Mouse (Mus musculus): ENCODE measurements around the gene Nup93. TPM values are rescaled to one million over a fixed set of nuclear protein-coding genes. Genes with fewer than 3 reads are reported as not detected.

The Nup93 gene
- polyA plus RNA-seq, 1 experiment from 2014 or later = 51.5 TPM

- no peaks in the 10 kb centered on the region for H3K36me3 ChIP-seq
- no peak overlapping the region for H3K4me2 ChIP-seq
- H3K9me3 ChIP-seq (replicated peaks) = no peaks in the 10 kb centered on the region
- no peaks in the 10 kb centered on the region for H3K4me1 ChIP-seq
- no peak overlapping the region for H3K27ac ChIP-seq (replicated peaks)
- peak; percentile 63 for ATAC-seq (ENCODE audit: low FRiP score)
- no peak overlapping the region for H3K9ac ChIP-seq (replicated peaks)
- no peak overlapping the region for H3K4me3 ChIP-seq (replicated peaks)
- 32% methylated on average over 4 of the region's 4 CpGs for WGBS
- no peaks in the 10 kb centered on the region for H3K27me3 ChIP-seq (replicated peaks)
Observed at GRCm38 (mm10) chr8:94330733-94331132, 116.4 kb downstream of the Nup93 start.

DNA sequence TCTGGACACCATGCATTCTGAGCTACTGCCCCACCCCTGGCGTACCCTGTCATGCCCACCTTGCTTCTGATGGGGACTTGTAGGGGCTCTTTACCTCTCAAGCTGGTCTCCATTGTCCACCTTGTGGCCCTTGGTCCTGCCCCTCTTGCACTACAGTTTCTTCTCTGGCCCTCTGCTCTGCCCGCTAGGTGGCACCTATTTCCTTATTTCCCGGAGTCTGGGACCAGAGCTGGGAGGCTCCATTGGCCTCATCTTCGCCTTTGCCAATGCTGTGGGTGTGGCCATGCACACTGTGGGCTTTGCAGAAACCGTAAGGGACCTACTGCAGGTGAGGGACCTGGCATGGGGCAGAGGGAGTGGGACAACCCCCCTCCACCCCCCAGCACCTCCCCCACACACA lies 119.0 kb downstream of the Nup93 start:
- WGBS = 59% methylated on average over 5 of the region's 5 CpGs
- H3K27ac ChIP-seq (replicated peaks) = no peak overlapping the region
- no peaks in the 10 kb centered on the region for H3K9me3 ChIP-seq (replicated peaks)
- no peak overlapping the region for H3K4me2 ChIP-seq
- H3K27me3 ChIP-seq (replicated peaks) = no peaks in the 10 kb centered on the region
- H3K9ac ChIP-seq (replicated peaks) = no peak overlapping the region
- no peaks in the 10 kb centered on the region for H3K36me3 ChIP-seq
- ATAC-seq (ENCODE audit: low FRiP score) = no peak
- H3K4me3 ChIP-seq (replicated peaks) = no peak overlapping the region
- no peaks in the 10 kb centered on the region for H3K4me1 ChIP-seq

- 83% methylated on average over 8 of the region's 8 CpGs for WGBS
- Histone ChIP-seq H3K27me3 (replicated peaks) (no peaks in the 10 kb centered on the region), H3K27ac (replicated peaks) (no peak overlapping the region), H3K9me3 (replicated peaks) (no peaks in the 10 kb centered on the region), H3K36me3 (no peaks in the 10 kb centered on the region), H3K9ac (replicated peaks) (no peak overlapping the region), H3K4me2 (no peak overlapping the region), H3K4me1 (no peaks in the 10 kb centered on the region), H3K4me3 (replicated peaks) (no peak overlapping the region)
- ATAC-seq (ENCODE audit: low FRiP score) = no peak
Observed at GRCm38 (mm10) chr8:94337559-94337958, 123.2 kb downstream of the Nup93 start.

DNA sequence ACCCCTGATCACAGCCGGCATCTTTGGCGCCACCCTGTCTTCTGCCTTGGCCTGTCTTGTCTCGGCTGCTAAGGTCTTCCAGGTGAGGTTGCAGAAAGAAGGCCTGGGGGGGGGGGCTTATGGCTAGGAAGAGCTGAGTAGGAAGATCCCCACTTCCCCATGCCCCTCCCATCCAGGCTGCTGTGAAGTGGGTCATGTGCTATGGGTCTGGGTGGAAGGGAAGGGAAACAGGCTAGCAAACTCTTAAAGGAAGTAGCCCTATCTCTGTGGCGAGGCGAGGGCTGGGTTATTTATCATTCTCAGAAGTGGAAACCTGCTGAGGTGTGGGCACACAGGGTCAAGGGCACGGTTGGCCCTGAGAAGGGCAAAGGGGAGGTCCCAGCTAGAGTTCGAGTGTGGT lies 126.4 kb downstream of the Nup93 start:
- 84% methylated on average over 7 of the region's 7 CpGs for WGBS
- Histone ChIP-seq H3K9me3 (replicated peaks) (no peaks in the 10 kb centered on the region), H3K27ac (replicated peaks) (no peak overlapping the region), H3K4me2 (no peak overlapping the region), H3K9ac (replicated peaks) (no peak overlapping the region), H3K4me3 (replicated peaks) (no peak overlapping the region), H3K36me3 (no peaks in the 10 kb centered on the region), H3K4me1 (no peaks in the 10 kb centered on the region), H3K27me3 (replicated peaks) (no peaks in the 10 kb centered on the region)
- no peak for ATAC-seq (ENCODE audit: low FRiP score)

DNA sequence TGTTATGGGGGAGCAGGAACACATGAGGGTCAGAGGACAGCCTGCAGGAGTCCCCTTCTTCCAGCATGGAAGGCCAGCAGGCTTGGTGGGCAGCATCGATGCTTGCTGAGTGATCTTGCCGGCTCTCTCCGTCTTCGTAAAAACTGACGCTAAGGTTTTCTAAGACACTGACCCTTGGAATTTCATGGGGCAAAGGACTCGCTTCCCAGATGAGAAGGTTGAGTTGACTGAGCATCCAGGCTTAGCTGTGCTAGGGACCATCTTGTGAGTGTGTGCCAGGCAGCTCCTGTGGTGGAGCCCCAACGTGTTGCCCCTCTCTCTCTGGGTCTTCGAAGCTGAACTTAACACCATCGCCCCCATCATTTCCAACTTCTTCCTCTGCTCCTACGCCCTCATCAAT lies 128.3 kb downstream of the Nup93 start:
- Histone ChIP-seq H3K4me2 (no peak overlapping the region), H3K4me1 (no peaks in the 10 kb centered on the region), H3K4me3 (replicated peaks) (no peak overlapping the region), H3K9me3 (replicated peaks) (no peaks in the 10 kb centered on the region), H3K36me3 (no peaks in the 10 kb centered on the region), H3K9ac (replicated peaks) (no peak overlapping the region), H3K27me3 (replicated peaks) (no peaks in the 10 kb centered on the region), H3K27ac (replicated peaks) (no peak overlapping the region)
- 90% methylated on average over 10 of the region's 10 CpGs for WGBS
- ATAC-seq (ENCODE audit: low FRiP score) = no peak

DNA sequence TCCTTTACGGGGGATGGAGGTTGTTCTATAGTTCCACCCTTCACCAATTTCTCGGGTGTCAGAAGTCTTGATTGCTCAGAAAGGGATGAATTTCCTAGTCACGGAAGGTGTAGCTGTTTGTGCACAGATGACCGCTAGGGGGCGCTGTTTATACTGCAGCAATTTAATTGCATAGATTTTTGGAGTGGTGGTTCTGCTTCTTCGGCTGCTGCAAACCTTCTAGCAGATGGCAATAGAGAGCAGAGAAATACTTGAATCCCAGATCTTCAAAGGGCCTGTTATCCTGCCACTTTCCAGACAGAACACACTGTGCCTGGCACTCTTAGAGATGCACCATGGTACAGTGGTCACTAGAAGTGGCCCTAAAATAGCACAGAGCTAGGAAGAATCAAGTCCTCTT lies 128.9 kb downstream of the Nup93 start:
- no peak overlapping the region for H3K4me3 ChIP-seq (replicated peaks)
- no peaks in the 10 kb centered on the region for H3K27me3 ChIP-seq (replicated peaks)
- no peaks in the 10 kb centered on the region for H3K4me1 ChIP-seq
- no peak overlapping the region for H3K27ac ChIP-seq (replicated peaks)
- no peak overlapping the region for H3K4me2 ChIP-seq
- WGBS = 12% methylated on average over 6 of the region's 6 CpGs
- no peaks in the 10 kb centered on the region for H3K9me3 ChIP-seq (replicated peaks)
- H3K9ac ChIP-seq (replicated peaks) = no peak overlapping the region
- H3K36me3 ChIP-seq = no peaks in the 10 kb centered on the region
- no peak for ATAC-seq (ENCODE audit: low FRiP score)

- Histone ChIP-seq H3K4me2 (no peak overlapping the region), H3K27ac (replicated peaks) (no peak overlapping the region), H3K9ac (replicated peaks) (no peak overlapping the region), H3K4me3 (replicated peaks) (no peak overlapping the region), H3K4me1 (no peaks in the 10 kb centered on the region), H3K9me3 (replicated peaks) (no peaks in the 10 kb centered on the region), H3K36me3 (no peaks in the 10 kb centered on the region), H3K27me3 (replicated peaks) (no peaks in the 10 kb centered on the region)
- WGBS = 86% methylated on average over 11 of the region's 11 CpGs
- no peak for ATAC-seq (ENCODE audit: low FRiP score)
Observed at GRCm38 (mm10) chr8:94343778-94344320, 129.5 kb downstream of the Nup93 start.

DNA sequence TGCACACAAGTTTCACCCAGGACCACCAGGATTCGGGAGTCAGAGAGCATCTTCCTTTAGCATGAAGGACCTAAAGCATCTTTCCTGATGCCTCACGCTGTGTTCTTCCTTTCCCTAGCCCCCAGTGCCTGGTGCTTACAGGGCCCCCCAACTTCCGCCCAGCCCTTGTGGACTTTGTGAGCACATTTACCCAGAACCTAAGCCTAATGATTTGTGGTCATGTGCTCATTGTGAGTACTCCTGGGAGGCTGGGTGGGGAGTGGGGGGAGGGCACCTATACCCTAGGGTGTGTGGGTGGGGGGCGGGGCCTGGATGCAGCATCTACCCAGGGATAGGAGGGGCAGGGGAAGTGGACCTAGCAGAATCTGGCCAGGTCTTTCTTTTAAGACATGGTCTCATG lies 131.3 kb downstream of the Nup93 start:
- Histone ChIP-seq H3K27me3 (replicated peaks) (no peaks in the 10 kb centered on the region), H3K4me2 (no peak overlapping the region), H3K4me3 (replicated peaks) (no peak overlapping the region), H3K9me3 (replicated peaks) (no peaks in the 10 kb centered on the region), H3K27ac (replicated peaks) (no peak overlapping the region), H3K4me1 (no peaks in the 10 kb centered on the region), H3K36me3 (no peaks in the 10 kb centered on the region), H3K9ac (replicated peaks) (no peak overlapping the region)
- 92% methylated on average over 4 of the region's 4 CpGs for WGBS
- no peak for ATAC-seq (ENCODE audit: low FRiP score)

DNA sequence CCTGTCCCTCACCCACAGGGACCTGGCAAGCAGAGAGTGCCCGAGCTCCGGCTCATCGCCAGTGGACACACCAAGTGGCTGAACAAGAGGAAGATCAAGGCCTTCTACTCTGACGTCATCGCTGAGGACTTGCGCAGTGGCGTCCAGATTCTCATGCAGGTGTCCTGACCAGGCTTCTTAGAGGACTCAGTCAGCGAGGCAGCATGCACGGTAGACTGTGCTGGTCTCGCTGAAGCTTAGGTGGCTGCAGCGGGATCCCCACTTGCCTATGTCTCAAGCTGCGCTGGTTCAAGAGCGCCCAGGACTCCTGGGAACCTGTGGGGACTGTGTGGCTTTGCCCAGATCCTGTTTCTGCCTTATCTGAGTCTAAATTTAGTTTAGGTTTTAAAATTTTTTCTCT lies 131.9 kb downstream of the Nup93 start:
- Histone ChIP-seq H3K27ac (replicated peaks) (no peak overlapping the region), H3K9me3 (replicated peaks) (no peaks in the 10 kb centered on the region), H3K4me2 (no peak overlapping the region), H3K9ac (replicated peaks) (no peak overlapping the region), H3K27me3 (replicated peaks) (no peaks in the 10 kb centered on the region), H3K4me3 (replicated peaks) (no peak overlapping the region), H3K36me3 (no peaks in the 10 kb centered on the region), H3K4me1 (no peaks in the 10 kb centered on the region)
- ATAC-seq (ENCODE audit: low FRiP score) = no peak
- WGBS = 93% methylated on average over 13 of the region's 13 CpGs

DNA sequence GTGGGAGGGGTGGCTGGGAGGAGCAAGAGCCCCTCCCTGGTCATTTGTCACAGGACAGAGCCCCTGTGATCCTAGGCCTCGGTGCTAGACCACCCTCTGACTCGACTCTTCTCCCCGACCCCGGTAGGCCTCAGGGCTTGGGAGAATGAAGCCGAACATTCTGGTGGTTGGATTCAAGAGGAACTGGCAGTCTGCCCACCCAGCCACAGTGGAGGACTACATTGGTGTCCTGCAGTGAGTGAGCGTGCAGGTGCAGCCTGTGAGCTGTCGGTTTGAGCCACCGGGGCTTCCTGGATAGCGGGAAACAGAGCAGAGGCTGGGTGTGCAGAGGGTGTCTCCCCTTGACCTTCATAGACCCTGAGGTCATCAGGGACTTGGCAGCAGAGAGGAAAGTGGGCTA lies 134.1 kb downstream of the Nup93 start:
- H3K36me3 ChIP-seq = no peaks in the 10 kb centered on the region
- no peak overlapping the region for H3K27ac ChIP-seq (replicated peaks)
- H3K4me2 ChIP-seq = no peak overlapping the region
- WGBS = 65% methylated on average over 9 of the region's 9 CpGs
- no peak overlapping the region for H3K9ac ChIP-seq (replicated peaks)
- H3K4me1 ChIP-seq = no peaks in the 10 kb centered on the region
- H3K27me3 ChIP-seq (replicated peaks) = no peaks in the 10 kb centered on the region
- no peak overlapping the region for H3K4me3 ChIP-seq (replicated peaks)
- no peaks in the 10 kb centered on the region for H3K9me3 ChIP-seq (replicated peaks)
- ATAC-seq (ENCODE audit: low FRiP score) = no peak

DNA sequence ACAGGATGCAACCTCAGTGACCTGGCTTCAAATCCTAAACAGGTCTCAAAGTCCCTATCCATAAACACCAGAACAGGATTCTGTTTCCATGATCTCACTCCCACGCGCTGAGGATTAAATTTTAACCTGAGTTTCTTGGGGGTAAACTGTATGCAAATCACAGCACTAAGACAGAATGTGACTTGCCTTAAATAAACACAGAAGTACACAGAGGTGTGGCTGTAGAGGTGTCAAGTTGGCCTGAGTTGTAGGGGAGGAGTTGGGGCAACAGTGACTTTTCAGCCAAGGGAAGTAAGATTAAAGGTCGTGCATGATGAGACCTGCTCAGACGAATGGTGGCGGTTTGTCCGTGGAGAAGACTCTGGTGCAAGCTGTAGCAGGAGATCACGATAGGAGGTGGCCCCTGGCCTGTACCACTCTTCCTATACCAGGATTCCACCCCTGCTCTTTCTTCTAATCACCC lies 139.7 kb downstream of the Nup93 start:
- no peak overlapping the region for H3K9ac ChIP-seq (replicated peaks)
- no peak for ATAC-seq (ENCODE audit: low FRiP score)
- no peak overlapping the region for H3K4me2 ChIP-seq
- H3K4me3 ChIP-seq (replicated peaks) = no peak overlapping the region
- peaks cover 3% of the 10 kb centered on the region; the same call in 1 of the 2 replicates for H3K4me1 ChIP-seq
- H3K9me3 ChIP-seq (replicated peaks) = no peaks in the 10 kb centered on the region
- no peak overlapping the region for H3K27ac ChIP-seq (replicated peaks)
- WGBS = 86% methylated on average over 7 of the region's 7 CpGs
- no peaks in the 10 kb centered on the region for H3K27me3 ChIP-seq (replicated peaks)
- no peaks in the 10 kb centered on the region for H3K36me3 ChIP-seq

DNA sequence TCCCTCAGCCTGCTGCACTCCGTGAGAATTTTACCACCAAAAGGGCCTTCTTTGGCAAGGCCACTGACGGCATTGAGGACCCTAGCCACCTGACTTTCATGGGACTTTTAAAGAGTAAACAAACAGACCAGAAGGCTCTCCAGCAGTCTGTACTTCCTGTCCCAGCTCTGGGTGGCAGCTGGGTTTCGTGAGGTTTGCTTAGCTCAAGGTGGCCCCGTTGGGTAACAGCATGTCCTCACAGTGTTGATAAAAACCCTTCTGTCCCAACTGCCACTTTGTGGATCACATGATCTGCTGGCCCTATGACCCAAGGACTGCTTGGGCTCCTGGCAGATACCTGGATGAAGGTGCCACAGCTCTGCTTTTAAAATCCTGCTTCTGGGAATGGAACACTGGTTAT lies 140.2 kb downstream of the Nup93 start:
- no peak for ATAC-seq (ENCODE audit: low FRiP score)
- 82% methylated on average over 4 of the region's 4 CpGs for WGBS

DNA sequence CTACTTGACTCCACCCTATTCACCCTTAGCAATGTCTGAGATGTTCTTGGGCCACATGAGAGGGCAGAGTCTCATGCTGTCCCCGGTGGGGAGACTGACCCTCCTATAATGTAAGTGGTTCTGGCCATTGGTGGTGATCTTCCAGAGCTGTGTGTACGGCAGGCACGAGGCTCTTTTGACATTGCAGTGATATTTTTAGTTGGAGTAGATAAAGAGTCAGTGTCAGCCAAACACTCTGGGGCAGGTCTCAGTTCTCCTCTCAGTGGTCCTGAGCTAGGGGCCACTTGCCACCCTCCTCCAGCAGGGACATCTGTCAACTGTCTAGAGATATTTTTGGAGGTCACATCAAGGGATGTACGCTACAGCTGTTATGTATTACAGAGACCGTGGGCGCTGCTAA lies 142.9 kb downstream of the Nup93 start:
- ATAC-seq (ENCODE audit: low FRiP score) = no peak
- H3K4me2 ChIP-seq = no peak overlapping the region
- 88% methylated on average over 6 of the region's 6 CpGs for WGBS
- H3K4me1 ChIP-seq = peaks cover 3% of the 10 kb centered on the region; the same call in 1 of the 2 replicates
- no peak overlapping the region for H3K9ac ChIP-seq (replicated peaks)
- no peaks in the 10 kb centered on the region for H3K36me3 ChIP-seq
- no peak overlapping the region for H3K4me3 ChIP-seq (replicated peaks)
- H3K27me3 ChIP-seq (replicated peaks) = no peaks in the 10 kb centered on the region
- H3K9me3 ChIP-seq (replicated peaks) = no peaks in the 10 kb centered on the region
- H3K27ac ChIP-seq (replicated peaks) = no peak overlapping the region

More for the DNA sequence above, 140.2 kb downstream of the Nup93 start:
- Histone ChIP-seq H3K9ac (replicated peaks) (no peak overlapping the region), H3K4me3 (replicated peaks) (no peak overlapping the region), H3K4me2 (no peak overlapping the region), H3K27me3 (replicated peaks) (no peaks in the 10 kb centered on the region), H3K36me3 (no peaks in the 10 kb centered on the region), H3K4me1 (peaks cover 3% of the 10 kb centered on the region; the same call in 1 of the 2 replicates), H3K9me3 (replicated peaks) (no peaks in the 10 kb centered on the region), H3K27ac (replicated peaks) (no peak overlapping the region)
